Mouse (Mus musculus) left cerebral cortex, postnatal 10 days (tissue): ENCODE results near the gene Rimkla. TPM values are rescaled to one million over a fixed set of nuclear protein-coding genes. Genes with fewer than 3 reads are reported as not detected.

Experiments
- DNase-seq, 2 experiments: peaks; one replicate each; pipeline ENCODE4 v3.0.0; 2021 to 2022; ENCODE audit warnings: low spot score in 2 of 2, mixed read lengths in 1 of 2; ENCODE audit errors: extremely low spot score in 1 of 2
- intact Hi-C: fragments of 180-260 bp; cut with DNase I; formaldehyde crosslinking; loops from one replicate; pipeline ENCODE4 v1.15.1; 2025
- total RNA-seq, 2 experiments: library from RNA; stranded (reverse); gene quantifications; 2 replicates each; pipeline ENCODE4 v1.2.3; 2021

The Rimkla gene
- total RNA-seq, 2 experiments from 2014 or later: 20.8 to 21.8 TPM

GRCm38 (mm10) chr4:119483051-119483450 is 9.4 kb downstream of the Rimkla start:
- DNase-seq: no peak
- intact Hi-C loops: no loop called here

GRCm38 (mm10) chr4:119473150-119473549 is 19.3 kb downstream of the Rimkla start:
- no peak for DNase-seq
- intact Hi-C loops: no loop called here

- DNase-seq: no peak
- intact Hi-C loops: no loop called here
These were observed 19.9 kb downstream of the Rimkla start for GRCm38 (mm10) chr4:119472545-119472944.

- intact Hi-C loops: no loop called here
- no peak for DNase-seq
These were observed 24.6 kb downstream of the Rimkla start for GRCm38 (mm10) chr4:119467720-119468380.

GRCm38 (mm10) chr4:119465841-119466240 is 26.6 kb downstream of the Rimkla start:
- intact Hi-C loops: no loop called here
- DNase-seq: no peak

GRCm38 (mm10) chr4:119463756-119464419 is 28.5 kb downstream of the Rimkla start:
- no peak for DNase-seq
- intact Hi-C loops: loop anchor here (5.0 kb wide), 1 partner anchor 42 kb away; the partner anchor contains the start of genes Ppcs and Zmynd12

- intact Hi-C loops: loop anchor here (5.0 kb wide), 1 partner anchor 41 kb away; the partner anchor contains the start of genes Ppcs and Zmynd12
- peak; percentile 44 to 77 for DNase-seq
These were observed 29.3 kb downstream of the Rimkla start for GRCm38 (mm10) chr4:119462858-119463755.

- intact Hi-C loops: loop anchor here (5.0 kb wide), 1 partner anchor 40 kb away; the partner anchor contains the start of genes Ppcs and Zmynd12
- no peak for DNase-seq
These were observed 30.0 kb downstream of the Rimkla start for GRCm38 (mm10) chr4:119462457-119462856.

GRCm38 (mm10) chr4:119460728-119461141 is 31.7 kb downstream of the Rimkla start:
- intact Hi-C loops: loop anchor here (5.0 kb wide), 1 partner anchor 38 kb away; the partner anchor contains the start of genes Ppcs and Zmynd12
- DNase-seq: peak; percentile 78 to 89

- peak; percentile 40 to 52 for DNase-seq
These were observed 32.1 kb downstream of the Rimkla start for GRCm38 (mm10) chr4:119460296-119460695.

GRCm38 (mm10) chr4:119453533-119453932 is 38.9 kb downstream of the Rimkla start:
- DNase-seq: no peak
- intact Hi-C loops: no loop called here

More at GRCm38 (mm10) chr4:119460296-119460695, 32.1 kb downstream of the Rimkla start:
- intact Hi-C loops: loop anchor here (5.0 kb wide), 1 partner anchor 38 kb away; the partner anchor contains the start of genes Ppcs and Zmynd12

- no peak for DNase-seq
- intact Hi-C loops: no loop called here
These were observed 39.3 kb downstream of the Rimkla start for GRCm38 (mm10) chr4:119453128-119453527.

GRCm38 (mm10) chr4:119450436-119450835 is 42.0 kb downstream of the Rimkla start:
- intact Hi-C loops: no loop called here
- no peak for DNase-seq

GRCm38 (mm10) chr4:119447786-119448185 is 44.6 kb downstream of the Rimkla start:
- no peak for DNase-seq
- intact Hi-C loops: no loop called here

- no peak for DNase-seq
- intact Hi-C loops: no loop called here
These were observed 45.2 kb downstream of the Rimkla start for GRCm38 (mm10) chr4:119447261-119447660.

GRCm38 (mm10) chr4:119442539-119442938 is 49.9 kb downstream of the Rimkla start:
- DNase-seq: no peak
- intact Hi-C loops: no loop called here

- DNase-seq: no peak
- intact Hi-C loops: no loop called here
These were observed 50.6 kb downstream of the Rimkla start for GRCm38 (mm10) chr4:119441836-119442235.

- DNase-seq: no peak
- intact Hi-C loops: no loop called here
These were observed 54.5 kb downstream of the Rimkla start for GRCm38 (mm10) chr4:119437936-119438335.

- peak in 1 of 2 experiments; percentile 46 for DNase-seq
- intact Hi-C loops: no loop called here
These were observed 61.8 kb downstream of the Rimkla start for GRCm38 (mm10) chr4:119430678-119431077.
